Mouse (Mus musculus) cerebellum, adult 11 months (tissue): ENCODE data around the gene 9930111J21Rik2.
"Not testable (repeated sequence)": the region's sequence is repeated elsewhere in the genome, so short reads cannot be mapped to it uniquely, and the experiment has no call there.

Experiments used
- DNase-seq: peaks from one replicate; pipeline ENCODE4 v3.0.0; 2022

9930111J21Rik2 gene

GRCm38 (mm10) chr11:49076001-49076757, 25.1 kb upstream of the 9930111J21Rik2 start, which contains the start of gene Ifi47:
Gene Ifi47 (plus strand): TSS chr11:49076587.
- DNase-seq = not testable (repeated sequence)

- no peak for DNase-seq
Measured at GRCm38 (mm10) chr11:49068358-49068757, 17.3 kb upstream of the 9930111J21Rik2 start.

- DNase-seq = not testable (repeated sequence)
Measured at GRCm38 (mm10) chr11:49063713-49064469, 12.8 kb upstream of the 9930111J21Rik2 start, which contains the start of gene Tgtp2. Gene Tgtp2 (minus strand): TSS chr11:49064206.

GRCm38 (mm10) chr11:49061865-49062264, 10.8 kb upstream of the 9930111J21Rik2 start:
- not testable (repeated sequence) for DNase-seq

GRCm38 (mm10) chr11:49060061-49060460, 9.0 kb upstream of the 9930111J21Rik2 start:
- not testable (repeated sequence) for DNase-seq

GRCm38 (mm10) chr11:49051894-49052293, 852 bp upstream of the 9930111J21Rik2 start:
- DNase-seq = not testable (repeated sequence)

- not testable (repeated sequence) for DNase-seq
Measured at GRCm38 (mm10) chr11:49050064-49050463, 978 bp downstream of the 9930111J21Rik2 start.

GRCm38 (mm10) chr11:49012074-49012473, 39.0 kb downstream of the 9930111J21Rik2 start:
- DNase-seq = not testable (repeated sequence)

GRCm38 (mm10) chr11:49006785-49007184, 44.3 kb downstream of the 9930111J21Rik2 start:
- not testable (repeated sequence) for DNase-seq

GRCm38 (mm10) chr11:49006317-49006716, 44.7 kb downstream of the 9930111J21Rik2 start:
- DNase-seq = not testable (repeated sequence)

GRCm38 (mm10) chr11:49000411-49000810, 50.6 kb downstream of the 9930111J21Rik2 start:
- not testable (repeated sequence) for DNase-seq

- not testable (repeated sequence) for DNase-seq
Measured at GRCm38 (mm10) chr11:48994018-48994417, 57.0 kb downstream of the 9930111J21Rik2 start, which contains the start of gene Tgtp1. Gene Tgtp1 (minus strand): TSS chr11:48994172.

GRCm38 (mm10) chr11:48993296-48993695, 57.7 kb downstream of the 9930111J21Rik2 start:
- not testable (repeated sequence) for DNase-seq

GRCm38 (mm10) chr11:48991740-48992520, 59.1 kb downstream of the 9930111J21Rik2 start, which contains the start of gene Gm12185:
Gene Gm12185 (minus strand): TSS chr11:48992226.
- DNase-seq = not testable (repeated sequence)

- not testable (repeated sequence) for DNase-seq
Measured at GRCm38 (mm10) chr11:48989981-48990380, 61.1 kb downstream of the 9930111J21Rik2 start.

- DNase-seq = not testable (repeated sequence)
Measured at GRCm38 (mm10) chr11:48988219-48988618, 62.8 kb downstream of the 9930111J21Rik2 start.

- not testable (repeated sequence) for DNase-seq
Measured at GRCm38 (mm10) chr11:48982848-48983247, 68.2 kb downstream of the 9930111J21Rik2 start.

- not testable (repeated sequence) for DNase-seq
Measured at GRCm38 (mm10) chr11:48980052-48980451, 71.0 kb downstream of the 9930111J21Rik2 start.

- DNase-seq = not testable (repeated sequence)
Measured at GRCm38 (mm10) chr11:48979251-48979650, 71.8 kb downstream of the 9930111J21Rik2 start, which contains the start of gene 9930111J21Rik1. Gene 9930111J21Rik1 (minus strand): TSS chr11:48979398.

GRCm38 (mm10) chr11:48978240-48978939, 72.7 kb downstream of the 9930111J21Rik2 start, which contains the start of gene Olfr56:
Gene Olfr56 (plus strand): TSS chr11:48978889.
- not testable (repeated sequence) for DNase-seq

GRCm38 (mm10) chr11:48974686-48975085, 76.4 kb downstream of the 9930111J21Rik2 start:
- not testable (repeated sequence) for DNase-seq
